Mouse (Mus musculus) left cerebral cortex, adult 11 months (tissue): ENCODE data around the gene Abr.

ENCODE experiments used
- DNase-seq: peaks from one replicate; pipeline ENCODE4 v3.0.0; 2022; ENCODE audit warnings: low spot score

Abr gene

DNA sequence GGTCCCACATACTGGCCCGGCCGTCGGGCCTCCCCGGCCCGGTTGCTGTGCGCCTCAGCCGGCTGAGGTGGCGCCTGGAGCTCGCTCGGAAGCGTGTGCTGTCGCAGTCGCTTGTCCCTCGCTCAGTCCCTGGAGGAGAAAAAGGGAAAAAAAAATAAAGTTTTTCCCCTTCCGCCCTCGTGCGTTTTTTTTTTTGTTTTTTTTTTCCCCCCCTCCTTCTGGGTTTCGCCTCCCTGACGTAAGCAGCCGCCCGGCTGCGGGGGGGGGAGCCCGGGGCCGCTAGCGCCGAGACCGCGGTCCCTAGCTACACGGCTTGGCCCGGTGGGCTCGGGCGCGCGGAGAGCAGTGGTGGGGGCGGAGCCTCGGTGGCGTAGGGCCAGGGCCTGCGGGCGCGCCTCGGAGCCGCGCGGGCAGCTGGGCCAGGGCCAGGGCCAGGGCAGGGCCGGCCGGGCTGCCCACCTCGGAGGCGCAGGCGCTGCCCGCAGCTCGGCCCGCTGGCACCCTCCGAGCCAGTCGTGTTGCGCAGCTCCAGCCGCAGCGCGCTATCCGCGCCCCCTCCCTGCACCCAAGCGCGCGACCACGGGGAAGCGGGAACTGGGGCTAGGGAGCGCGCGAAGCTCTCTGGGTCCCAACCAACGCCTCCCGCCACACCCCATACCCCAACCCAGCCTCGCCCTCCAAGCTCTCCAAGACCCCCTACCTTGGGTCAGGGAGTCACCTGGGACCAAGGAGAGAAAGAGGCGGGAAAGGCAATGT is 1.3 kb upstream of the Abr start:
- no peak for DNase-seq

DNA sequence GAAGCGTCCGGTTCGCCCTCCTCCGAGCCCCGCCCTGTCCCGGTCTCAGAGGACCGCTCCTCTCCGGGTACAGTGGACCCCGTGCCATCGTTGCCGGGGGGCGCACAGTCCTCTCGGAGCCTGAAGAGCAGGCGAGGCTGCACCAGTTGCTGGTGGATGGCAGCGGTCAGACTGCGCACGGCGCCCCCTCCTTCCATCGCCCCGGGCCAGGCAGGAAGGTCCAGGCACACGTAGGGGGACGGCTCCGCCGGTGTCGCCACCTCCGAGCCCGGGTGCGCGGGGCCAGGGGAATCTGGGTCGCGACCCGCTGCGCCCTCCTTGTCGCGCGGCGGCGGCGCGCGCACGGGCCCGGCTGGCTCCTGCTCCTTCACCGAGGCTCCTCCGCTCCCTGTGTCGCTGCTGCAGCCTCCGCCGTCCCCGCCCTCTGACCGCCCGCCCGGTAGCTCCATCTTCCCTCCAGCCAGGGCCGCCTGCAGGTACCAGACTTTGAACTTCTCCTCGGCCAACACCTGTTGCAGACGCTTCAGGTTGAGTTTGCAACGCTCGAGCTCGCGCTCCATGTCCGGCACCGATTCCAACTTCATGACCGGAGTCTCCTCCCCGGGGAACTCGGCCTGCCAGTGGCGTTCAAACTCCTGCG is 572 bp upstream of the Abr start:
- DNase-seq, result no peak

DNA sequence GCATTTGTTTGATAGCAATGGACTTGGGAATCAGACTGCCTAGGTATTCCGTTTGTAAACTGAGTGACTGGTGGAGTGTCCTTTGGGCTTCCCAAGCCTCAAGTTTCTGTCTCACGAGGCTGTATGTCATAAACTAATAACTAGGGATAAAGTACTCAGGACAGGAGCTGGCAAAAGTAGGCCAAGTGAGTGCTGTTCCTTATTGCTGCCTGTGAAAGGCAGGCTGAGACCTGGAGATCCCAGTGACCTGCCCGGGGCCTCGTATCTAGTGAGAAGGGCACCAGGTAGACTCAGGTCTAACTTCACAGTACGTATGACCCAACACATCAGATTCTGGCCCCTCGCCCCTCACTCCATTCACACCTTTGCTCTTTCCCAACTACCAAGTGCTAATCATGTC is 4.0 kb downstream of the Abr start:
- no peak for DNase-seq

DNA sequence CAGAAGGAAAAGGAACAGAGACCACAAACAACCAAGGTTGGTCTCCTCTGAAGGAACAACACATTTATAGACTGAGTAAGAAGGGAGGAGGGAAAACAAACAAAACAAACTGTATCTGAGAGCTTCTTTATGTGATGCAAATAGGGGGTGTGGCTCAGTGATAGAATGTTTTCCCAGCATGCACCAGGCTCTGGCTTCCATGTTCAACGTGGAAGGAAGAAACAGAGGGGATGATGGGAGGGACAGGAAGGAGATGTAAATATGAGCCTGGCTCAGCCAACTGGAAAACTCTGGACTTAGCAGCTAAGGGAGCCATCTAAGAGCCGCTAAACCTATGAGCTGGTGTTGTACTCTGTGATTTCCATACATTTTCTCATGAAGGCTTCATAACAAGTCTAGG is 7.9 kb downstream of the Abr start:
- no peak for DNase-seq

DNA sequence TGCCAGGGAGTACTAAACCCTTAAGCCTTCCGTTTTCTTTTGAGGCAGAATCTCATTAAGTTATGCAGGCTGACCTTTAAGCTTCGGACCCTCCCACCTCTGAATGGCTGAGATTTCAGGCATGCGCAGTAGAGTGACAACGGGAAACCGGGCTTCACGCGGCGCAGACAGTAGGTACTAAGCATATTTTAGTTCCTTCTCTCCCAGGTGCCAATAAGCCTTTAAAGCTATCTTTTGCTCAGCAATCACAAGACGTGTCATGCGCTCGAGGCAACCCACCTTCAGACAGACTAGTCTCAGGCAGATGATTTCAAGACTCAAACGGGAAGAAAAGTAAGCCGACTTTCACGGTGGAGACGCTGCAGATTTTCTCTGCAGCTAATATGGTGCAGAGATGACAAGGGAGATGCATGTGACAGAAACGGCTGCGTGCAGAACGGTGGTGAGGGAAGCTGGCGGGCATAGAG is 9.4 kb downstream of the Abr start:
- DNase-seq, result peak; percentile 38

DNA sequence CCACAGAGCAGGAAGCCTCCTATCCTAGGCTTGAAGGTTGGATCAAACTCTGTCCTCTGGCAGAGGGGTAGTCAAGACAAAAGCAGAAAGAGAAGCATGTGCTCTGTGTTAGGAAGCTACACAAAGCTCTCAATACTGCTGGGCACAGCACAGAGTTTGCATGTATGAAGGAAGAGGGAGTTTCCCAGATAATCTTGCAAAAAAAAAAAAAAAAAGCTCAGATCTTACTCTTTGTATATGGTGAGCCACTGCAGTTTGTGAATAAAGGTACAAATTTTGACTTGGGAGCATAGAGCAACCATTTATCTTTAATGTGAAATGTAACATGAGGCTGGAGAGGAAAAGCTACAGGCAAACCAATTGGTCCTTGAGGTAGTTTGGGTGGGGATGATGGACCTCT is 11.2 kb downstream of the Abr start:
- DNase-seq, result no peak

DNA sequence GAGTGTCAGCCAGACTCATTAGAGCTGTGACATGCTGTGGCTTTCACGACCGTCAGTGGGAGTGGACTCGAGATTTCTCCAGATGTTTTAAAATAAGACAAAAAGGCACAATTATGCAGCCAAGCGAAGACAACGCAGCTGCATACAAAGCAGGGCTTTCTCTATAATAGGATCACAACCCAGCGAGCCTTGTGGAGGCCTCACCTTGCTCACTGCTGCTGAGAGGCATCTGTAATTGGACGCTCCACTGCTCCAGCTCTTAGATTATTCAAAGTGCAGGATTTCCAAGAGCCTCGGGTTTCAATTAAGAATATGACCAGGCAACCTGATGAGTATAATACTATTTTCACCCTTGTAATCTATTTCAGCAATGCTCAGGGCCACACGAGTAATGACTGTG is 15.6 kb downstream of the Abr start:
- no peak for DNase-seq

DNA sequence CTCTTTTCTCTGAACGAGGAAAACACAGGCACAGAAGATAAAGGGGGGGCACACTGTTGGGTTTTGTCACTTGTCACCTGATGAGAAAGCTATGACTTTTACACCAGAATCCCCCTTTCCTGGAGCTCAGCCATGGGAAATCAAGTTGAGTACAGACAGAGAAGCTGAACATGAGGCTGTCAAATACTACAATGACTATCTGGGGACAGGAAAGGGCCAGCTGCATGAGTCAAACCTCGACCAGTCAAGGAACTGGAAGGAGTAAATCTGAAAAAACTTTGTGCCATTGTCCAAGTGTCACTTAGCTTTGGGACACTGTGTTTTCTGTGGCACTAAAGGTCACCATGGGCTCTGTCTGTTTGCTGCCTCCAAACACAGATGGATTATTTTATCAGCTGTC is 22.9 kb downstream of the Abr start:
- DNase-seq, result no peak

DNA sequence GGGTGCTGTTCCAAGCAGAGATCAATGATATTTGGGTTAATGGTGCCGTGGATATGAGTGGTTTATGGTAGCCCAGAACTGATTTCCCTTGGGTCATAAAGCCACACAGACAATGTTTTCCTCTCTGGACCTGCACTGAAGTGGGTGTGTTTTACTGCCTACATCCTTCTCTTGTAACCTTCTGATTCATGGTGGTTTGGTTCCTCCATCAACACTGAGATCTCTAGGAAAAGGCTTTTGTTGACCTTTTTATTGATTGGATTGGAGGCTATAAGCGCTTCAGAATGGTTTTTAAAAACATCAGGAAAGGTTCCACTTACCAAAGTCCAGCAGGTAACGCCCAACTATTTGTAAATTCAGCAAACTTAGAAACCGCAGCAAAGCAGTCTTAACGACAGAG is 23.4 kb downstream of the Abr start:
- DNase-seq, result no peak

DNA sequence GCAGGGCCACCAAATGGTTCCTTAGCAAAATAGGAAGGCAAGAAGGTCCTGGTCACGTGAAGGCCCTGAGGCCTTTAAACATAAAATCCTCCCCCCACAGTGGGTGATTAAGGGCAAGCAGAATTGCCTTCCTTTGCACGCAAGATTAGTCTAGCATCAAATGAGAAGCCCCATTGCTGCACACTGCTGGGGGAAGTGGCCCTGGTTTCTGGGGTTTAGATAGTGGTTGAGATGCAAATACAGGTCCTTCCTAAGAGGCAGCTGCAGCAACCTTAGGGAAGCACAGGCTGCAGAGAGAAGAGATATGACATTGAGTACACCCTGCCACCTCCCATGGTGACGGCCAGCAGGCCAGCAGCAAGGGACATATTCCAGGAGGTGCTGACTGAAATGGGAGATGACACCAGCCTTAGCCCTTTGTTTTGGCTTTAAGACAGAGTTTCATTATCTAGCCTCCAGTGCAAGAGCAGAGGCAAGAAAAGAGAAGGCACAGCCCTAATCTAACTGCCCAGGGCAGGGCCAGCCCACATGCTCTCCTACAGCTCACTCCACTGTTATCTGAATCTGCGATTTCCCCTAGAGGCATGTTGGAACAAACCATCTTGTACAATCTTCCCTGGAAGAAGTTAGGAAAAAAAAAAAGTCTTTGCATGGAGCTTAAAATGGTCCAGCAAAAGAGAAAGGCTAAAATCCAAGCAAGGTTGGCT is 28.3 kb downstream of the Abr start:
- no peak for DNase-seq

DNA sequence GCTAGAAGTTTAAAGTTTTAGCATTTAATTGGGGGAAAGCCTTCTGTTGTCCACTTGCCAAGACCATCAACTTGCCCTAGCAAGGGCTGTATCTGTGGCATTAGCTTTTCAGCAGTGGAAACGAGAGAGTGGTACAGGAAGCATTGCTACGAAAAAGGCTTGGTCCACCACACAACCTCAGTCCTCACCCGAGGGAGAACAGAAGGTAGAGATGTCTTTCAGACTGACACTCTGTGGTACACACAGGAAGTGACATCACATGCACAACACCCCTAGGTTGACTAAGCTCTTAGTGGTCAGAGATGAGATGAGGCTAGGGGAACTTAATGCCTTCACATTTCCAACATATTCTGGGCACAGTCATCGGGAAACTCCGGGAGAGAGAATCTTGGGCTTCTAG is 32.4 kb downstream of the Abr start:
- no peak for DNase-seq

DNA sequence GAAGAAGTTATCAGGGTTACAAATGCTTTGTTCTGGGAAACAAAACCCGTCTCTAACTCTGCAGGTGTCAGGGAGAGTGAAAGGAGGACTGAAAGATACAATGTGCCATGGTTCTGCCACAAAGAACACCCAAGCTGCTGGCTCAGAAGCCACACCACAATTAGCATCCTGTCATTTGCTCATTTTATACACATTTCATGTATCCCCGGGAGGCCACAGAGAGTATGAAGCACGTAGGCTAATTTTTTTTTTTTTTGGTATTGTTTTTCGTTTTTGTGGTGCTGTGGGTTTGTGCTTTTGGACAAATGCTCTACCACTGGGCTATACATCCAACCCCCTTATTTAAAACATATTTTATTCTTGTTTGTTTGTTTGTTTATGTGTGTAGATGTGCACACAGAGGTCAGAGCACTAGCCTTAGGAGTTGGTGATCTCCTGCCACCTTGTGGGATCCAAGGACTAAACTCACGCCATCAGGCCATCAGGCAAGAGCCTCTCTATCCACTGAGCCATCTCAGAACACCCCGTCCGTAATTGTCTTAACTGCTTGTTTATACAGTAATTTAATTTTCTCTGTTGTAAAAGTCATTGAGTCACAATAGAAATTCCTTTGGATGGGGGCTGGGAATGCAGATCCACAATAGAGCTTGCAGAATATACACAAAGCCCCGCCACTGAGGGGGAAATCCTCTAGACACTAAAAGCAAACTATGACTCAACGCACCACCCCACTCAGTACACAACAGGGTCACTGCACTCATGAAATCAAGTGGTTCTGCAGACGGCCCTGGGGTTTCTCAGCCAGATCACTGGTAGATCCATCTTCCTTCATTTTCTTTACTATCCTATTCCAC is 33.3 kb downstream of the Abr start:
- no peak for DNase-seq

DNA sequence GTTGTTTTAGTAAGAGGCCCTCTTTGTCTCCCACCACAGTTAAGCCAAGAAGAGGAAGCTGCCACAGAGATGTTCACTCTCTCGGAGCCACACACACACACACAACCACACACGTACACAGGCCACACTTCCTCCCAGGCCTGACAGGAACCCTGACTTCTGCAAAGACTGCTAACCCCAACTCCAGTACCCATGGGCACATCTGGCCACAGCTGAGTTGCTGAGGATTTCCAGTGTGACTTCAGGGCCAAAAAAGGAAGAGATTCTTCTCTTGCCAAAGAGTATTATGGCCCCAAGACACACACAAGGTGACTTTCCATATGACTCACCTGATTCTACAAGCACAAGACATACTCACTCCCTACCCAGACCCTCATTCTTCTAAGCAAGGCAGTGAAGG is 34.1 kb downstream of the Abr start:
- no peak for DNase-seq

DNA sequence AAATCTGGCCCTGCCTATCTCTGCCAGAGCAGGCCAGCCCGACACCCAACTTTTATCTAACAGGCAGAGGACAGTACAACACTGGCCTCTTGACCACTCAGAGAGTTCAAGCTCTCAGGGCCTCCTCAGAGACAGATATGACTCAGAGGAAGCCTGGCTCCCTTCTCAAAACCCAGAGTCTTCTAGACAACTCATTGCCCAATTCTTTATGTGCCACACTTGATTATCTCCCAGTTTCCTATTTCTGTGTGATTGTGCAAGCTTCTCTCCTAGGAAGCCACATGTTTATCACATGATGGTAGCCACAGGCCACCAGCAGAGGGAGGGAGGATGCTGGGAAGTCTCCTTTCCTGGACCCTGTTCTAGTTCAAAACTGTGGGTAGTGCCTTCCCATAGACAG is 34.8 kb downstream of the Abr start:
- DNase-seq, result no peak

DNA sequence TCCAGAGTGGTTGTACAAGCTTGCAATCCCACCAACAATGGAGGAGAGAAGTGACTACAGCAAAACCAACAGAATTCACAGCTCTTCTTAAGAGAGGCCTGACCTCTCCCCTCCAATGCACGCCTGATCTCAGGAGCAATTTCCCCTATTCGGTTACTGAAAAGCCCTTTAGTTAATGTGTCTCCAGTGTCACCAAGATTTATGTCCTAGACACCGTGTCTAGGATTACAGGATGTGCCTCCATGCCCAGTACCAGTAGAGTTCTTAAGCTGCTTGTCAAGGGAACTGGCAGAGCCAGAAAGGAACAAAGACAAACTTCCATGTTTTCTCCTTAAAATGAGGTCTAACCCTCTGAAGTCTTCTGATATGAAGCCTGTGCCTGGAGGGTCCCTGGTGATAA is 36.0 kb downstream of the Abr start:
- no peak for DNase-seq

DNA sequence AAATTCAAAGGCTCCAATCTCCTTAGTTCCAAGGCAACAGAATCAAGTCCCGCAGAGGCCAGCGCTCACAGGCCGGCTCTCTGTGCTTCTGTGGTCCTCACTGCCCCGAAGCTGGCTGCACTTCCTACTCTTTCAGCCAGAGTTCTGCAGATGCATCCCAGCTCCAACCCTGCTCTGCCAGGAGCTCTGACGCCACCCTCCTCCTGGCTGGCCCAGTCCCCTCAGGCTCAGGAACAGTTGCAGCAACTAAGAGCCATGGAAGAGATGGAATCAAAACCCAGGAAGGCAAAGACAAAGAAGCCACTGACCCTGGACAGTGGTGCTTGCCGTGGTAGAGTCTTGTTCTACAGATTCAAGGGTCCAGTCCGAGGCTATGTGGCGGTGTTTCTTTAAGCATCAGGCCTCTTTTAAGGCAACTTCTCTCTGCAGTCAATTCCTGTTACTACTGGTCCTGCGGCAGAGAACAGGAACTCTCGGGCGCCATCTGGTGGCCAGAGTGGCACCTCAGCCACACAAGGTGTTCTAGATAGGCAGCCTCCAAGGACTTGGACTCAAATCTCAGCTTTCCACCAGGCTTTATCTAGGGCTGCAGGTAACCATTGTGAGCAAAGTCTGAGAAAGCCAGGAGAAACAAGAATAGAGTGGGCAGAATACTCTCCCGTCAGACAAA is 44.4 kb downstream of the Abr start:
- peak; percentile 85 for DNase-seq

DNA sequence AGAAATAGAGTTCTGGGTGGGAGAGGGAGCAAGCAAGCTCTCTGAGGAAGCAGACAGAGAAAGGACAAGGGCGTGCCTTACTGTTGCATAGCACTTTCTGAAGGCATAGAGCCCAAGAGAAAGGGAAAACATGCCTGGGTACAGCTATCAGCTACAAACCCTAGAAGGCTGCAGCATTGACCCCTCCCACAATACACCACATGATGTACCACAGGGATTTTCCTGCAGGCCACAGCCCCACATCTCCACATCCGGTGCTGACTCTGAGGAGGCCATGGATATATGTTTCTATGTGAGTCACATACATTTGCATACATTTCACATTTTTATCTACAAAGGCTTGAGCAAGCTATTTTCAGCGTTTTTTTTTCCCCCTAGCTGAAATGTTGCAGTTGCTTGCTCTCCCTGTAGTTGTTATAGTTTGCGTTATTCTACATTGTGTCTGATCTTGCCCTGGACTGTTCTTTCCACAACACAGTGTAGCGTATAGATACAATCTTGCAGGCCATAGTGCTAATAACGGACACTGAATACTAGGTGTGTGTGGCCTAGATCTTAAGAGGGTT is 49.2 kb downstream of the Abr start:
- DNase-seq, result no peak

DNA sequence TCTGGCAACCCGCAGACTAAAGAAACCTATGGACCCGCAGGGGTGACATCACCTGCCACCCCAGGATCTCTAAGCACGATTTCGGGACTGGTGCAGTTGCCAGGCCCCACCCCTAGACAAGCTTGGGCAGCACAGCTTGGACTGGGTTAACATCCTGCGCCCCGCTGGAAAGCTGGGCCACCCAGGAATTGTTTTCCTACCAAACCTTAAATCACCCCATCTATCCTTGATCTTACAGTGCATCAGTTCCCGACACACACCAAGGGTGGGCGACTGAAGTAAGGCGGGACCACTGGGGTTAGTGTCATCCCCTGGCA is 50.5 kb downstream of the Abr start:
- DNase-seq, result no peak

DNA sequence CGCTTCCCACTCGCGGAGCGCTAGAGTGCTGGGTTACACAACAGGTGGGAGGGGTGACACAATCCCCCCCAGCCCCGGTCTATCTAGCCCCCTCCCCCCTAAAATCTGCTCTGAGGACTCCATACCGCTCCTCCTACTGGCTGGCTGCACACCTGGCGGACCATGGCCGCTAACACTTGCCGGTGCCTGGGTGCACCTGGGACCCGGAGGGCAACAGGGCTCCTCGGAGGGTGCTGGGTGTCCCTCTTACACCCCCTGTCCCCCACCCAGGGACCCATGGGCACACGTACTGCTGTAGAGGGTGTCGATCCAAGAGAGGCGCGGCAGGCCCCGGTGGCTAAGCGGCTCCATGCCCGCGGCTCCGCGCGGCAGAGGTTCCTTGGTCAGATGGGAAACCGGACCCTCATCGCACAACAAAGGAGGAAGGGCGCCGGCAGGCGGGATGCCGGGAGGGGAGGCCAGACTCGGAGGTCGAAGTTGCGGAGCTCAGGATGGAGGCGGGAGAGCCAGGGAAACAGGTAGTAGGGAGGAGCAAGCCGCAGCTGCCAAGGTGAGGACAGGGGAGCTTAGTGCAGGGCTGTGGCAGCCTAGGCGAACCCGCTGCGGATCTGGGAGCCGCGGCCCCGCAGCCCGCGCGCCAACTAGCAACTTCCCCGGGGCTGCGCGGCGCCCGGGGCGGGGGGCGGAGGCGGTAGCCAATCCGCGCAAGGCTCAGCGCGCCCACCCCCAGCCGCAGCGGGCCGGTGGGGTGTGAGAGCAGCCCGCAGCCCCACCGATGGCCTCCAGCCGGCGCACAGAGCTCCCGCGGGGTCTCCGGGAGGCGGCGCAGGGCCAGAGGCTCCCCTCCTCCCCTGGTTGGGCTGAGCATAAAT is 51.1 kb downstream of the Abr start:
- DNase-seq, result no peak

DNA sequence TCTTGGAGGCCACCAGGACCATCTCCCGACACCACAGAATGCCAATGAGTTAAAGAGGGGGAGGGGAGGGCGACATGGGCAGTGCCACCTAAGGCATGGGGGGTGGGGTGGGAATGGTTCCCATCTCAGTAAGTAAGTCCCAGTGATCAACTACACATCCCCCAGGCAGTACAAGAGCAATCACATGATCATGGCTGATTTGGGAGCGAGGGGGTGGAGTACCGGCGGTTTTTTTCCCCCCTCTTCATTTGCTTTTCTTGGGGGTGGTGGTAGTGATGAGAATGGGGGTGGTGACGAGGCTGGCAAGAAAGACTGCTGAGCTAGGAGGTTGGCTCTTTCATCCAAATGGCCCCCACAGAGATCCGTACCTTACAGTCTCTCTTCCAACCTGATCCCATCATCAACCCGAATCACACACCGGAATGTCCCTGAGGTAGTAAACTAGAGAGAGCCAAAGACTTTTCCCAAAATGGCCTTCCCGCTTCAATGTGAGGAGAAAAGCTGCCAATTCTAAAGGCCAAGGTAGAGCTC is 51.8 kb downstream of the Abr start:
- no peak for DNase-seq
